Mouse (Mus musculus): ENCODE results near the gene Egfl8.

GRCm38 (mm10) chr17:34639461-34640255 lies 23.9 kb upstream of the Egfl8 start:
- TF ChIP-seq POLR2A (IDR thresholded peaks at IDR 0.05; ENCODE audit: low read depth, low read length) (no peak), CTCF (IDR thresholded peaks at IDR 0.05; ENCODE audit: borderline replicate concordance, insufficient read depth, low read length) (no peak)

Measured in embryonic fibroblast, embryonic 13.5 days (primary cell).